Mouse (Mus musculus): Measurements from ENCODE around the gene B3gnt7. TPM values are rescaled to one million over a fixed set of nuclear protein-coding genes. Genes with fewer than 3 reads are reported as not detected.

B3gnt7 gene
- polyA plus RNA-seq, 1 experiment from 2014 or later, result 8.1 TPM

GRCm38 (mm10) chr1:86271707-86272106, 30.9 kb upstream of the B3gnt7 start:
- Histone ChIP-seq H3K4me3 (ENCODE audit: low read length) (no peak overlapping the region), H3K27me3 (ENCODE audit: control insufficient read depth, insufficient read depth, low read length) (no peaks in the 10 kb centered on the region), H3K9me3 (ENCODE audit: control insufficient read depth, low read length) (no peaks in the 10 kb centered on the region), H3K36me3 (ENCODE audit: control insufficient read depth, insufficient read depth, low read length) (no peaks in the 10 kb centered on the region), H3K27ac (ENCODE audit: low read depth, low read length) (no peak overlapping the region), H3K9ac (ENCODE audit: low read depth, low read length) (no peak overlapping the region), H3K4me2 (replicated peaks; ENCODE audit: low read depth, low read length) (no peak overlapping the region), H3K4me1 (ENCODE audit: control insufficient read depth, insufficient read depth, low read length) (no peaks in the 10 kb centered on the region)
- 88% methylated on average over 6 of the region's 6 CpGs for WGBS
- no peak for ATAC-seq (ENCODE audit: low FRiP score, low TSS enrichment)

GRCm38 (mm10) chr1:86277055-86277454, 25.6 kb upstream of the B3gnt7 start:
- Histone ChIP-seq H3K27ac (ENCODE audit: low read depth, low read length) (no peak overlapping the region), H3K9ac (ENCODE audit: low read depth, low read length) (no peak overlapping the region), H3K4me3 (ENCODE audit: low read length) (no peak overlapping the region), H3K9me3 (ENCODE audit: control insufficient read depth, low read length) (no peaks in the 10 kb centered on the region), H3K4me1 (ENCODE audit: control insufficient read depth, insufficient read depth, low read length) (no peaks in the 10 kb centered on the region), H3K36me3 (ENCODE audit: control insufficient read depth, insufficient read depth, low read length) (no peaks in the 10 kb centered on the region), H3K4me2 (replicated peaks; ENCODE audit: low read depth, low read length) (no peak overlapping the region), H3K27me3 (ENCODE audit: control insufficient read depth, insufficient read depth, low read length) (no peaks in the 10 kb centered on the region)
- ATAC-seq (ENCODE audit: low FRiP score, low TSS enrichment), result no peak
- 88% methylated on average over 5 of the region's 5 CpGs for WGBS

- H3K9me3 ChIP-seq (ENCODE audit: control insufficient read depth, low read length), result no peaks in the 10 kb centered on the region
- no peaks in the 10 kb centered on the region for H3K4me1 ChIP-seq (ENCODE audit: control insufficient read depth, insufficient read depth, low read length)
- WGBS, result 80% methylated on average over 11 of the region's 11 CpGs
- H3K9ac ChIP-seq (ENCODE audit: low read depth, low read length), result no peak overlapping the region
- no peaks in the 10 kb centered on the region for H3K27me3 ChIP-seq (ENCODE audit: control insufficient read depth, insufficient read depth, low read length)
- no peaks in the 10 kb centered on the region for H3K36me3 ChIP-seq (ENCODE audit: control insufficient read depth, insufficient read depth, low read length)
- ATAC-seq (ENCODE audit: low FRiP score, low TSS enrichment), result no peak
- H3K4me3 ChIP-seq (ENCODE audit: low read length), result no peak overlapping the region
- H3K4me2 ChIP-seq (replicated peaks; ENCODE audit: low read depth, low read length), result no peak overlapping the region
- H3K27ac ChIP-seq (ENCODE audit: low read depth, low read length), result no peak overlapping the region
These were observed 20.7 kb upstream of the B3gnt7 start for GRCm38 (mm10) chr1:86281781-86282536.

GRCm38 (mm10) chr1:86284101-86284500, 18.5 kb upstream of the B3gnt7 start:
- Histone ChIP-seq H3K4me3 (ENCODE audit: low read length) (no peak overlapping the region), H3K9me3 (ENCODE audit: control insufficient read depth, low read length) (no peaks in the 10 kb centered on the region), H3K9ac (ENCODE audit: low read depth, low read length) (no peak overlapping the region), H3K27me3 (ENCODE audit: control insufficient read depth, insufficient read depth, low read length) (no peaks in the 10 kb centered on the region), H3K36me3 (ENCODE audit: control insufficient read depth, insufficient read depth, low read length) (no peaks in the 10 kb centered on the region), H3K4me1 (ENCODE audit: control insufficient read depth, insufficient read depth, low read length) (no peaks in the 10 kb centered on the region), H3K27ac (ENCODE audit: low read depth, low read length) (no peak overlapping the region), H3K4me2 (replicated peaks; ENCODE audit: low read depth, low read length) (no peak overlapping the region)
- no peak for ATAC-seq (ENCODE audit: low FRiP score, low TSS enrichment)
- whole genome bisulfite sequencing, result 91% methylated on average over 5 of the region's 5 CpGs

GRCm38 (mm10) chr1:86285295-86285694, 17.3 kb upstream of the B3gnt7 start:
- H3K27ac ChIP-seq (ENCODE audit: low read depth, low read length), result no peak overlapping the region
- no peak for ATAC-seq (ENCODE audit: low FRiP score, low TSS enrichment)
- H3K4me3 ChIP-seq (ENCODE audit: low read length), result no peak overlapping the region
- H3K36me3 ChIP-seq (ENCODE audit: control insufficient read depth, insufficient read depth, low read length), result no peaks in the 10 kb centered on the region
- H3K9me3 ChIP-seq (ENCODE audit: control insufficient read depth, low read length), result no peaks in the 10 kb centered on the region
- H3K4me1 ChIP-seq (ENCODE audit: control insufficient read depth, insufficient read depth, low read length), result no peaks in the 10 kb centered on the region
- H3K27me3 ChIP-seq (ENCODE audit: control insufficient read depth, insufficient read depth, low read length), result no peaks in the 10 kb centered on the region
- no peak overlapping the region for H3K9ac ChIP-seq (ENCODE audit: low read depth, low read length)
- H3K4me2 ChIP-seq (replicated peaks; ENCODE audit: low read depth, low read length), result no peak overlapping the region
- WGBS, result 85% methylated on average over 6 of the region's 6 CpGs

GRCm38 (mm10) chr1:86287473-86287872, 15.2 kb upstream of the B3gnt7 start:
- H3K36me3 ChIP-seq (ENCODE audit: control insufficient read depth, insufficient read depth, low read length), result no peaks in the 10 kb centered on the region
- H3K4me2 ChIP-seq (replicated peaks; ENCODE audit: low read depth, low read length), result no peak overlapping the region
- H3K4me3 ChIP-seq (ENCODE audit: low read length), result no peak overlapping the region
- 78% methylated on average over 4 of the region's 4 CpGs for WGBS
- H3K9ac ChIP-seq (ENCODE audit: low read depth, low read length), result no peak overlapping the region
- H3K4me1 ChIP-seq (ENCODE audit: control insufficient read depth, insufficient read depth, low read length), result no peaks in the 10 kb centered on the region
- ATAC-seq (ENCODE audit: low FRiP score, low TSS enrichment), result no peak
- H3K27ac ChIP-seq (ENCODE audit: low read depth, low read length), result no peak overlapping the region
- no peaks in the 10 kb centered on the region for H3K9me3 ChIP-seq (ENCODE audit: control insufficient read depth, low read length)
- no peaks in the 10 kb centered on the region for H3K27me3 ChIP-seq (ENCODE audit: control insufficient read depth, insufficient read depth, low read length)

- Histone ChIP-seq H3K4me3 (ENCODE audit: low read length) (no peak overlapping the region), H3K36me3 (ENCODE audit: control insufficient read depth, insufficient read depth, low read length) (no peaks in the 10 kb centered on the region), H3K27ac (ENCODE audit: low read depth, low read length) (no peak overlapping the region), H3K9ac (ENCODE audit: low read depth, low read length) (no peak overlapping the region), H3K9me3 (ENCODE audit: control insufficient read depth, low read length) (no peaks in the 10 kb centered on the region), H3K27me3 (ENCODE audit: control insufficient read depth, insufficient read depth, low read length) (no peaks in the 10 kb centered on the region), H3K4me1 (ENCODE audit: control insufficient read depth, insufficient read depth, low read length) (no peaks in the 10 kb centered on the region), H3K4me2 (replicated peaks; ENCODE audit: low read depth, low read length) (no peak overlapping the region)
- no peak for ATAC-seq (ENCODE audit: low FRiP score, low TSS enrichment)
- 66% methylated on average over 3 of the region's 3 CpGs for WGBS
These were observed 12.2 kb upstream of the B3gnt7 start for GRCm38 (mm10) chr1:86290452-86290851.

- no peaks in the 10 kb centered on the region for H3K4me1 ChIP-seq (ENCODE audit: control insufficient read depth, insufficient read depth, low read length)
- no peaks in the 10 kb centered on the region for H3K36me3 ChIP-seq (ENCODE audit: control insufficient read depth, insufficient read depth, low read length)
- no peak overlapping the region for H3K9ac ChIP-seq (ENCODE audit: low read depth, low read length)
- no peaks in the 10 kb centered on the region for H3K27me3 ChIP-seq (ENCODE audit: control insufficient read depth, insufficient read depth, low read length)
- H3K4me2 ChIP-seq (replicated peaks; ENCODE audit: low read depth, low read length), result no peak overlapping the region
- WGBS, result 88% methylated on average over 3 of the region's 3 CpGs
- no peak overlapping the region for H3K4me3 ChIP-seq (ENCODE audit: low read length)
- no peak overlapping the region for H3K27ac ChIP-seq (ENCODE audit: low read depth, low read length)
- H3K9me3 ChIP-seq (ENCODE audit: control insufficient read depth, low read length), result no peaks in the 10 kb centered on the region
- no peak for ATAC-seq (ENCODE audit: low FRiP score, low TSS enrichment)
These were observed 9.5 kb upstream of the B3gnt7 start for GRCm38 (mm10) chr1:86293091-86293490.

GRCm38 (mm10) chr1:86293868-86294267, 8.8 kb upstream of the B3gnt7 start:
- no peak for ATAC-seq (ENCODE audit: low FRiP score, low TSS enrichment)
- H3K4me3 ChIP-seq (ENCODE audit: low read length), result no peak overlapping the region
- no peaks in the 10 kb centered on the region for H3K9me3 ChIP-seq (ENCODE audit: control insufficient read depth, low read length)
- no peaks in the 10 kb centered on the region for H3K36me3 ChIP-seq (ENCODE audit: control insufficient read depth, insufficient read depth, low read length)
- WGBS, result 86% methylated on average over 5 of the region's 5 CpGs
- H3K4me2 ChIP-seq (replicated peaks; ENCODE audit: low read depth, low read length), result no peak overlapping the region
- no peak overlapping the region for H3K9ac ChIP-seq (ENCODE audit: low read depth, low read length)
- H3K27ac ChIP-seq (ENCODE audit: low read depth, low read length), result no peak overlapping the region
- no peaks in the 10 kb centered on the region for H3K27me3 ChIP-seq (ENCODE audit: control insufficient read depth, insufficient read depth, low read length)
- H3K4me1 ChIP-seq (ENCODE audit: control insufficient read depth, insufficient read depth, low read length), result no peaks in the 10 kb centered on the region

Measured in kidney, embryonic 14.5 days (tissue).